Mouse (Mus musculus): Measurements from ENCODE around the gene Flt1. TPM values are rescaled to one million over a fixed set of nuclear protein-coding genes. Genes with fewer than 3 reads are reported as not detected.
A peak's percentile ranks its signal among the peaks of the same experiment; 100 is the strongest.

The Flt1 gene
- polyA plus RNA-seq, 2 experiments: 1.1 to 1.9 TPM

DNA sequence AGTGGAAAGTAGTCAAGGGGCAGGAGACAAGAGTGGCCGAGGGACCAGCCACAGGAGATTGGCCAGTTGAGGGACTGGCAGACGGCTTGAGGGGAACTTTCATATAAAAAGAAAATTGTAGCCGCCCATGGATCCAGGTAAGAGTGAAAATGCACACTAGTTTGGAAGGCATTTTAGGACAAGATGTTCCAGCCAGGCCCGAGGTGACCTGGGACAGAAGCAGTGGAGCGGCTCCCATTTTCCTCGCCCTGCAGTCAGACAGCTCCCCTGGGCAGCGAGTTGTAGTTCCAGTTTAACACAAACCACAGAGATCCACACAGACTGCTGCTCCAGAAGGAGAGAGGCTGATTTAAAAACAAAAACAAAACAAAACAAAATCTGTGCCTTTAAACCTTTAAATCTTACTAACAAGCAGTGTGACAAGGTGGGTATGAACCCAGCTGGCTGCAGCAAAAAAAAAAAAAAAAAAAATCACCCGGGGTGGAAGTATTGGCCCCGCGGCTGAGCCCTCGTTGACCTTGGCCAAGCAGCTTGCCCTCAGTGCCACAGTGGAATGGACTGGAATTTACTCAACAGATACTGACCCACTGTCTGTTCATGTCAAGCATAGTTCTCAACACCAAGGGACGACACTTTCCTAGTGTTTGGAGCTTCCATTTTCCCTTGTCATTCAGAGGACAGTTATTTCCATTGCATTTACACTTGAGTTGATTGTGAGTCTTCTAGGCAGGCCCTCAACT lies 176.6 kb downstream of the Flt1 start:
- WGBS (ENCODE audit: insufficient replicate concordance): 85% methylated on average over 12 of the region's 12 CpGs
- no peak overlapping the region for H3K27ac ChIP-seq

GRCm38 (mm10) chr5:147545731-147546241 lies 180.0 kb downstream of the Flt1 start:
- no peak overlapping the region for H3K27ac ChIP-seq
- H3K9me3 ChIP-seq (ENCODE audit: control insufficient read depth, low read length): no peaks in the 10 kb centered on the region
- DNase-seq (ENCODE audit: low read depth in 3 of 3, low spot score in 3 of 3) (peak; percentile 3 to 25 (median 23)), ATAC-seq (ENCODE audit: insufficient read depth) (peak; percentile 71)
- H3K4me1 ChIP-seq (replicated peaks; ENCODE audit: control insufficient read depth in 2 of 2, insufficient read depth in 2 of 2, low read length in 1 of 2): peaks cover 0 to 4% of the 10 kb centered on the region in 2 experiments; a peak in 2 of 4 replicates
- TF ChIP-seq CTCF (IDR thresholded peaks at IDR 0.05; ENCODE audit: low read depth) (peak; percentile 71), EP300 (IDR thresholded peaks at IDR 0.05; ENCODE audit: low read depth) (no peak)
- WGBS (ENCODE audit: insufficient replicate concordance): 69% methylated on average over 11 of the region's 11 CpGs
- H3K27me3 ChIP-seq (ENCODE audit: control insufficient read depth, insufficient read depth, low read length): no peaks in the 10 kb centered on the region
- no peak overlapping the region for H3K9ac ChIP-seq (replicated peaks)
- peaks cover 51% of the 10 kb centered on the region for H3K36me3 ChIP-seq (replicated peaks; ENCODE audit: control insufficient read depth, insufficient read depth, low read depth)
- no peak overlapping the region for H3K4me3 ChIP-seq (ENCODE audit: insufficient read depth in 1 of 2, low read depth in 2 of 2, low read length in 2 of 2)
- no peak overlapping the region for H3K4me2 ChIP-seq (ENCODE audit: low read depth)

More for the DNA sequence above, 176.6 kb downstream of the Flt1 start:
- ATAC-seq (ENCODE audit: insufficient read depth) (no peak), DNase-seq (ENCODE audit: low read depth in 3 of 3, low spot score in 3 of 3) (no peak)
- Histone ChIP-seq H3K27me3 (ENCODE audit: control insufficient read depth, insufficient read depth, low read length) (no peaks in the 10 kb centered on the region), H3K9me3 (ENCODE audit: control insufficient read depth, low read length) (no peaks in the 10 kb centered on the region), H3K4me1 (replicated peaks; ENCODE audit: control insufficient read depth in 2 of 2, insufficient read depth in 2 of 2, low read length in 1 of 2) (peaks cover 0 to 1% of the 10 kb centered on the region in 2 experiments; a peak in 1 of 4 replicates), H3K9ac (replicated peaks) (no peak overlapping the region), H3K4me3 (ENCODE audit: insufficient read depth in 1 of 2, low read depth in 2 of 2, low read length in 2 of 2) (no peak overlapping the region), H3K36me3 (replicated peaks; ENCODE audit: control insufficient read depth, insufficient read depth, low read depth) (peaks cover 34% of the 10 kb centered on the region), H3K4me2 (ENCODE audit: low read depth) (no peak overlapping the region)
- TF ChIP-seq CTCF (IDR thresholded peaks at IDR 0.05; ENCODE audit: low read depth) (no peak), EP300 (IDR thresholded peaks at IDR 0.05; ENCODE audit: low read depth) (no peak)

- Histone ChIP-seq H3K27ac (no peak overlapping the region), H3K27me3 (ENCODE audit: control insufficient read depth, insufficient read depth, low read length) (no peaks in the 10 kb centered on the region), H3K9me3 (ENCODE audit: control insufficient read depth, low read length) (no peaks in the 10 kb centered on the region), H3K36me3 (replicated peaks; ENCODE audit: control insufficient read depth, insufficient read depth, low read depth) (peaks cover 60% of the 10 kb centered on the region), H3K4me2 (ENCODE audit: low read depth) (no peak overlapping the region), H3K4me3 (ENCODE audit: insufficient read depth in 1 of 2, low read depth in 2 of 2, low read length in 2 of 2) (no peak overlapping the region), H3K4me1 (replicated peaks; ENCODE audit: control insufficient read depth in 2 of 2, insufficient read depth in 2 of 2, low read length in 1 of 2) (peaks cover 0 to 4% of the 10 kb centered on the region in 2 experiments; a peak in 2 of 4 replicates), H3K9ac (replicated peaks) (no peak overlapping the region)
- TF ChIP-seq EP300 (IDR thresholded peaks at IDR 0.05; ENCODE audit: low read depth) (no peak), CTCF (IDR thresholded peaks at IDR 0.05; ENCODE audit: low read depth) (no peak)
- ATAC-seq (ENCODE audit: insufficient read depth): no peak
- no peak for DNase-seq (ENCODE audit: low read depth in 3 of 3, low spot score in 3 of 3)
- 63% methylated on average over 6 of the region's 6 CpGs for WGBS (ENCODE audit: insufficient replicate concordance)
Observed at GRCm38 (mm10) chr5:147542291-147542690, 183.5 kb downstream of the Flt1 start.

GRCm38 (mm10) chr5:147539815-147540214 lies 186.0 kb downstream of the Flt1 start:
- H3K4me1 ChIP-seq (replicated peaks; ENCODE audit: control insufficient read depth in 2 of 2, insufficient read depth in 2 of 2, low read length in 1 of 2): peaks cover 0 to 3% of the 10 kb centered on the region in 2 experiments; a peak in 2 of 4 replicates
- H3K27ac ChIP-seq: no peak overlapping the region
- DNase-seq (ENCODE audit: low read depth in 3 of 3, low spot score in 3 of 3): no peak
- H3K36me3 ChIP-seq (replicated peaks; ENCODE audit: control insufficient read depth, insufficient read depth, low read depth): peaks cover 56% of the 10 kb centered on the region
- TF ChIP-seq CTCF (IDR thresholded peaks at IDR 0.05; ENCODE audit: low read depth) (no peak), EP300 (IDR thresholded peaks at IDR 0.05; ENCODE audit: low read depth) (no peak)
- H3K9me3 ChIP-seq (ENCODE audit: control insufficient read depth, low read length): no peaks in the 10 kb centered on the region
- H3K27me3 ChIP-seq (ENCODE audit: control insufficient read depth, insufficient read depth, low read length): no peaks in the 10 kb centered on the region
- H3K4me3 ChIP-seq (ENCODE audit: insufficient read depth in 1 of 2, low read depth in 2 of 2, low read length in 2 of 2): no peak overlapping the region
- no peak overlapping the region for H3K4me2 ChIP-seq (ENCODE audit: low read depth)
- WGBS (ENCODE audit: insufficient replicate concordance): 76% methylated on average over 4 of the region's 4 CpGs
- ATAC-seq (ENCODE audit: insufficient read depth): no peak
- H3K9ac ChIP-seq (replicated peaks): no peak overlapping the region

DNA sequence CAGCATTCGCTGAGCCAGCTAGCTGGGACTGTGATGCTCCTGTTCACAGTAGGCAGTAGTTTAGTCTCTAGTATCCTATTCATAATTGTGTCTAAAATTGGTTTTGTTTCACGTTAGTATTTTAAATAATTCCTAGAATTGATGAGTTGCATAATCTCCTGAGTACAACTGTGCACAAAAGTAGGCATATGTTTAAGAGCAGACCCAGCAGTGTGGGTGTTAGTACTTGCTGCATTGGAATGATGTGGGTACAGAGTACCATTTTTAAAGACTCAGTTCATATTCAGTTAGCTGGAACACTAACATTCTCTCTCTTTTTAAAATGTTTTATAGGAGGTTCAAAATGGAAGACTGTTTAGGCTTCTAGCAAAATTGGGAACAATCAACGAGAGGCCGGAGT lies 186.4 kb downstream of the Flt1 start:
- ATAC-seq (ENCODE audit: insufficient read depth) (no peak), DNase-seq (ENCODE audit: low read depth in 3 of 3, low spot score in 3 of 3) (no peak)
- H3K4me3 ChIP-seq (ENCODE audit: insufficient read depth in 1 of 2, low read depth in 2 of 2, low read length in 2 of 2): no peak overlapping the region
- no peaks in the 10 kb centered on the region for H3K9me3 ChIP-seq (ENCODE audit: control insufficient read depth, low read length)
- no peak overlapping the region for H3K27ac ChIP-seq
- H3K9ac ChIP-seq (replicated peaks): no peak overlapping the region
- TF ChIP-seq CTCF (IDR thresholded peaks at IDR 0.05; ENCODE audit: low read depth) (no peak), EP300 (IDR thresholded peaks at IDR 0.05; ENCODE audit: low read depth) (no peak)
- no peak overlapping the region for H3K4me2 ChIP-seq (ENCODE audit: low read depth)
- WGBS (ENCODE audit: insufficient replicate concordance): 90% methylated on average over 4 of the region's 4 CpGs
- peaks cover 55% of the 10 kb centered on the region for H3K36me3 ChIP-seq (replicated peaks; ENCODE audit: control insufficient read depth, insufficient read depth, low read depth)
- H3K4me1 ChIP-seq (replicated peaks; ENCODE audit: control insufficient read depth in 2 of 2, insufficient read depth in 2 of 2, low read length in 1 of 2): peaks cover 0 to 3% of the 10 kb centered on the region in 2 experiments; a peak in 1 of 4 replicates
- no peaks in the 10 kb centered on the region for H3K27me3 ChIP-seq (ENCODE audit: control insufficient read depth, insufficient read depth, low read length)

All from liver, embryonic 14.5 days (tissue).